8 mouse cellular contexts compared by ENCODE assay signal in genomic region chr1:72182930-72183499, GRCm38 (mm10). TPM values are rescaled to one million over a fixed set of nuclear protein-coding genes. Genes with fewer than 3 reads are reported as not detected.
DNase-seq lines count a peak whose midpoint lies in the region; ATAC-seq and TF ChIP-seq lines count a peak whose summit lies in the region.

No protein-coding gene starts in this region.

- 8% methylated on average over 13 of the region's 13 CpGs for WGBS in heart, embryonic 13.5 days
- 4% methylated on average over 13 of the region's 13 CpGs for WGBS in kidney, postnatal 0 days

- H3K36me3 ChIP-seq in ES-E14 (ENCODE audit: control insufficient read depth, insufficient read depth, low read length, poor library complexity, severe bottlenecking): peaks cover 29% of the 10 kb centered on the region
- no peaks in the 10 kb centered on the region for H3K36me3 ChIP-seq in heart, embryonic 13.5 days
- H3K36me3 ChIP-seq in kidney, postnatal 0 days (ENCODE audit: insufficient read depth, low read length): no peaks in the 10 kb centered on the region

- in situ Hi-C loops in ES-E14 (cut with MboI; ENCODE audit: low sequenced_read_pairs in 2 of 2, unreplicated experiment in 2 of 2): no loop called here

- no peaks in the 10 kb centered on the region for H3K9me3 ChIP-seq in ES-E14 (ENCODE audit: control insufficient read depth, insufficient read depth, low read depth, low read length)
- H3K9me3 ChIP-seq in heart, embryonic 13.5 days: no peaks in the 10 kb centered on the region
- H3K9me3 ChIP-seq in kidney, postnatal 0 days (replicated peaks; ENCODE audit: low read length): no peaks in the 10 kb centered on the region

- H3K27me3 ChIP-seq in heart, embryonic 13.5 days (replicated peaks): no peaks in the 10 kb centered on the region
- H3K27me3 ChIP-seq in kidney, postnatal 0 days (ENCODE audit: insufficient read depth, low read length): no peaks in the 10 kb centered on the region

- no peak overlapping the region for H3K9ac ChIP-seq in ES-E14 (ENCODE audit: insufficient read depth, low read depth, low read length, poor library complexity, severe bottlenecking)
- H3K9ac ChIP-seq in heart, embryonic 13.5 days: peak overlapping the region; percentile 73
- no peak overlapping the region for H3K9ac ChIP-seq in kidney, postnatal 0 days (ENCODE audit: low read depth, low read length)

- H3K4me3 ChIP-seq in ES-E14 (ENCODE audit: insufficient read depth in 1 of 2, low read depth in 1 of 2, low read length in 2 of 2, poor library complexity in 1 of 2, severe bottlenecking in 1 of 2): no peak overlapping the region
- H3K4me3 ChIP-seq in heart, embryonic 13.5 days: peak overlapping the region; percentile 38
- no peak overlapping the region for H3K4me3 ChIP-seq in kidney, postnatal 0 days (replicated peaks; ENCODE audit: low read depth, low read length)

- TF ChIP-seq CTCF in kidney, postnatal 0 days (IDR thresholded peaks at IDR 0.05; ENCODE audit: low read depth): peak; percentile 53

- H3K27ac ChIP-seq in ES-E14 (ENCODE audit: insufficient read depth, low read depth, low read length, poor library complexity, severe bottlenecking): no peak overlapping the region
- H3K27ac ChIP-seq in heart, embryonic 13.5 days (replicated peaks): no peak overlapping the region
- H3K27ac ChIP-seq in kidney, postnatal 0 days: no peak overlapping the region

- H3K4me1 ChIP-seq in ES-E14 (ENCODE audit: control insufficient read depth in 2 of 2, insufficient read depth in 2 of 2, low read length in 2 of 2, poor library complexity in 1 of 2): peaks cover 1 to 35% of the 10 kb centered on the region in 2 experiments; a peak in 2 of 4 replicates
- peaks cover 12% of the 10 kb centered on the region for H3K4me1 ChIP-seq in heart, embryonic 13.5 days
- H3K4me1 ChIP-seq in kidney, postnatal 0 days (replicated peaks; ENCODE audit: insufficient read depth, low read length): 0 out of 2 replicates have a peak, but pooled peaks cover 4% of the 10 kb centered on the region

- DNase-seq in ES-E14 (ENCODE audit: low read depth, low spot score): peak; percentile 47
- DNase-seq in cerebellum, adult 9-11 months: peak; percentile 45
- peak; percentile 72 for DNase-seq in kidney, postnatal 0 days (ENCODE audit: low spot score)
- peak; percentile 50 for DNase-seq in lung, postnatal 36 days
- no peak for DNase-seq in right cerebral cortex, postnatal 4 days
- no peak for DNase-seq in T-cell, adult 2 months (ENCODE audit: low spot score)
- no peak for DNase-seq in thymus, postnatal 36 days

- no peak; the same call in 1 of the 2 replicates for ATAC-seq in heart, embryonic 13.5 days (ENCODE audit: extremely low read depth, insufficient number of reproducible peaks, low FRiP score, low TSS enrichment)
- peak; percentile 81 for ATAC-seq in kidney, postnatal 0 days (replicated peaks; ENCODE audit: low FRiP score, low read depth)

- H3K4me2 ChIP-seq in heart, embryonic 13.5 days: peak overlapping the region; percentile 67
- peak overlapping the region; percentile 46 for H3K4me2 ChIP-seq in kidney, postnatal 0 days (ENCODE audit: low read length)

TF ChIP-seq in ES-E14, 5 proteins besides CTCF, POLR2A, EP300 and RAD21:
- TF ChIP-seq ZC3H11A (IDR thresholded peaks at IDR 0.05; ENCODE audit: borderline replicate concordance, low read depth, low read length): no peak

RNA-seq across cellular contexts. Expression of gene Mreg, which starts 29.1 kb away (rescaled TPM):
- 92.1 and 94.8 TPM in 2 replicates for total RNA-seq in ES-E14 (2012; rRNA removed)
- 4.0 TPM in 2 replicates for polyA plus RNA-seq in heart, embryonic 13.5 days (2015; fragmentation: Nextera tagmentation; extraction: Ambion mirVana)
- 6.0 and 6.2 TPM in 2 replicates for polyA plus RNA-seq in kidney, postnatal 0 days (2015; fragmentation: Nextera tagmentation; extraction: Ambion mirVana)

Comparison
In these comparisons a context has a peak if more than half of its experiments do, and no peak if none do; other contexts are left out.
1. DNase-seq: peak in ES-E14 (single experiment), cerebellum, adult 9-11 months (single experiment), kidney, postnatal 0 days (single experiment) and lung, postnatal 36 days (single experiment); none in right cerebral cortex, postnatal 4 days (single experiment), T-cell, adult 2 months (single experiment) and thymus, postnatal 36 days (0 of 2).